Mouse (Mus musculus) midbrain, embryonic 16.5 days (tissue): ENCODE data around the gene Cul4a. TPM values are rescaled to one million over a fixed set of nuclear protein-coding genes. Genes with fewer than 3 reads are reported as not detected.

ENCODE experiments used
- ATAC-seq: fragments of 200-750 bp; cut with Nextera tagmentation; 2 replicates; pipeline ENCODE4 v1.8.0; 2017; ENCODE audit warnings: moderate TSS enrichment
- H3K27ac ChIP-seq: fragments of 300-500 bp; sonication (generic); 2 replicates; pipeline ENCODE4 v1.5.1; 2014; ENCODE audit warnings: mild to moderate bottlenecking, low read length, mixed read lengths
- H3K27me3 ChIP-seq: fragments of 300-500 bp; sonication (generic); 2 replicates; pipeline ENCODE4 v1.6.1; 2014; ENCODE audit warnings: low read depth, low read length, mixed read lengths; ENCODE audit not compliant: control insufficient read depth, insufficient read depth
- H3K36me3 ChIP-seq: fragments of 300-500 bp; sonication (generic); 2 replicates; pipeline ENCODE4 v1.6.1; 2014; ENCODE audit warnings: mild to moderate bottlenecking, low read length, moderate library complexity, mixed read lengths; ENCODE audit not compliant: control insufficient read depth, insufficient read depth
- H3K4me1 ChIP-seq: fragments of 300-500 bp; sonication (generic); 2 replicates; pipeline ENCODE4 v1.6.1; 2014; ENCODE audit warnings: mild to moderate bottlenecking, low read length, mixed read lengths; ENCODE audit not compliant: control insufficient read depth, insufficient read depth
- H3K4me2 ChIP-seq: fragments of 300-500 bp; sonication (generic); 2 replicates; pipeline ENCODE4 v1.6.1; 2014; ENCODE audit warnings: mild to moderate bottlenecking, low read length, mixed read lengths
- H3K4me3 ChIP-seq: fragments of 300-500 bp; sonication (generic); 2 replicates; pipeline ENCODE4 v1.5.1; 2014; ENCODE audit warnings: low read depth, mild to moderate bottlenecking, low read length, moderate library complexity, mixed read lengths
- H3K9ac ChIP-seq: fragments of 300-500 bp; sonication (generic); 2 replicates; pipeline ENCODE4 v1.6.1; 2014; ENCODE audit warnings: low read depth, low read length, mixed read lengths
- H3K9me3 ChIP-seq: fragments of 300-500 bp; sonication (generic); replicated peaks from 2 replicates; pipeline ENCODE4 v1.6.1; 2014; ENCODE audit warnings: mild to moderate bottlenecking, low read length, mixed read lengths; ENCODE audit not compliant: control insufficient read depth, poor library complexity, severe bottlenecking
- WGBS: fragments of 180-500 bp; shearing (Covaris S2); extraction: QIAGEN DNeasy Blood & Tissue Kit; methylation state at CpG from one replicate; pipeline ENCODE4 v1.1.7; 2014; 5-methylcytosine and 5-hydroxymethylcytosine counted together
- polyA plus RNA-seq: library from polyadenylated mRNA; unstranded; fragments of >200 nt; fragmentation: Nextera tagmentation; extraction: Ambion mirVana; gene quantifications from 2 replicates; pipeline ENCODE4 v1.2.1, GENCODE M21; 2015

The Cul4a gene
- polyA plus RNA-seq, 1 experiment from 2014 or later: 72.9 TPM

GRCm38 (mm10) chr8:13180408-13180807 lies 75.0 kb downstream of the Cul4a start:
- no peaks in the 10 kb centered on the region for H3K27me3 ChIP-seq
- ATAC-seq: no peak

GRCm38 (mm10) chr8:13180911-13181690 lies 75.7 kb downstream of the Cul4a start:
- Histone ChIP-seq H3K27ac (no peak overlapping the region), H3K27me3 (no peaks in the 10 kb centered on the region), H3K4me3 (no peak overlapping the region), H3K4me1 (no peaks in the 10 kb centered on the region), H3K9me3 (no peaks in the 10 kb centered on the region), H3K36me3 (peaks cover 8% of the 10 kb centered on the region), H3K9ac (no peak overlapping the region), H3K4me2 (no peak overlapping the region)
- ATAC-seq: no peak
- WGBS: 85% methylated on average over 18 of the region's 18 CpGs

More at GRCm38 (mm10) chr8:13180408-13180807, 75.0 kb downstream of the Cul4a start:
- H3K9ac ChIP-seq: no peak overlapping the region
- H3K4me2 ChIP-seq: no peak overlapping the region
- peaks cover 15% of the 10 kb centered on the region for H3K36me3 ChIP-seq
- H3K4me3 ChIP-seq: no peak overlapping the region
- WGBS: 88% methylated on average over 9 of the region's 9 CpGs
- H3K4me1 ChIP-seq: no peaks in the 10 kb centered on the region
- H3K27ac ChIP-seq: no peak overlapping the region
- H3K9me3 ChIP-seq: no peaks in the 10 kb centered on the region

- ATAC-seq: no peak
- no peak overlapping the region for H3K4me2 ChIP-seq
- no peak overlapping the region for H3K9ac ChIP-seq
- H3K27ac ChIP-seq: no peak overlapping the region
- no peaks in the 10 kb centered on the region for H3K4me1 ChIP-seq
- no peak overlapping the region for H3K4me3 ChIP-seq
- no peaks in the 10 kb centered on the region for H3K9me3 ChIP-seq
- peaks cover 2% of the 10 kb centered on the region; the same call in 1 of the 2 replicates for H3K36me3 ChIP-seq
- WGBS: 52% methylated on average over 2 of the region's 2 CpGs
- no peaks in the 10 kb centered on the region for H3K27me3 ChIP-seq
Observed at GRCm38 (mm10) chr8:13181691-13181976, 76.2 kb downstream of the Cul4a start.

GRCm38 (mm10) chr8:13186819-13187218 lies 81.4 kb downstream of the Cul4a start:
- WGBS: 84% methylated on average over 8 of the region's 8 CpGs
- ATAC-seq: no peak

GRCm38 (mm10) chr8:13187229-13187628 lies 81.8 kb downstream of the Cul4a start:
- no peak for ATAC-seq
- H3K4me1 ChIP-seq: no peaks in the 10 kb centered on the region
- no peak overlapping the region for H3K4me2 ChIP-seq
- no peaks in the 10 kb centered on the region for H3K9me3 ChIP-seq
- WGBS: 83% methylated on average over 9 of the region's 9 CpGs
- 0 out of 2 replicates have a peak, but pooled peaks cover 2% of the 10 kb centered on the region for H3K36me3 ChIP-seq
- no peaks in the 10 kb centered on the region for H3K27me3 ChIP-seq
- H3K9ac ChIP-seq: no peak overlapping the region
- no peak overlapping the region for H3K4me3 ChIP-seq
- no peak overlapping the region for H3K27ac ChIP-seq

More at GRCm38 (mm10) chr8:13186819-13187218, 81.4 kb downstream of the Cul4a start:
- Histone ChIP-seq H3K4me2 (no peak overlapping the region), H3K4me3 (no peak overlapping the region), H3K9ac (no peak overlapping the region), H3K36me3 (0 out of 2 replicates have a peak, but pooled peaks cover 2% of the 10 kb centered on the region), H3K9me3 (no peaks in the 10 kb centered on the region), H3K27me3 (no peaks in the 10 kb centered on the region), H3K4me1 (no peaks in the 10 kb centered on the region), H3K27ac (no peak overlapping the region)

GRCm38 (mm10) chr8:13187638-13188037 lies 82.2 kb downstream of the Cul4a start:
- Histone ChIP-seq H3K27me3 (no peaks in the 10 kb centered on the region), H3K4me1 (no peaks in the 10 kb centered on the region), H3K4me3 (no peak overlapping the region), H3K36me3 (0 out of 2 replicates have a peak, but pooled peaks cover 2% of the 10 kb centered on the region), H3K9ac (no peak overlapping the region), H3K4me2 (no peak overlapping the region), H3K9me3 (no peaks in the 10 kb centered on the region), H3K27ac (no peak overlapping the region)
- 54% methylated on average over 7 of the region's 7 CpGs for WGBS
- ATAC-seq: no peak

GRCm38 (mm10) chr8:13188052-13188555 lies 82.7 kb downstream of the Cul4a start:
- Histone ChIP-seq H3K36me3 (0 out of 2 replicates have a peak, but pooled peaks cover 2% of the 10 kb centered on the region), H3K9me3 (no peaks in the 10 kb centered on the region), H3K9ac (no peak overlapping the region), H3K4me2 (no peak overlapping the region), H3K4me3 (no peak overlapping the region), H3K27me3 (no peaks in the 10 kb centered on the region), H3K4me1 (no peaks in the 10 kb centered on the region), H3K27ac (no peak overlapping the region)
- ATAC-seq: no peak
- WGBS: 83% methylated on average over 13 of the region's 13 CpGs

GRCm38 (mm10) chr8:13188857-13189256 lies 83.4 kb downstream of the Cul4a start:
- Histone ChIP-seq H3K9me3 (no peaks in the 10 kb centered on the region), H3K4me2 (no peak overlapping the region), H3K27ac (no peak overlapping the region), H3K9ac (no peak overlapping the region), H3K4me3 (no peak overlapping the region), H3K27me3 (no peaks in the 10 kb centered on the region), H3K4me1 (no peaks in the 10 kb centered on the region), H3K36me3 (0 out of 2 replicates have a peak, but pooled peaks cover 2% of the 10 kb centered on the region)
- WGBS: 86% methylated on average over 1 of the region's 1 CpGs
- ATAC-seq: no peak

- no peak for ATAC-seq
- no peak overlapping the region for H3K4me3 ChIP-seq
Observed at GRCm38 (mm10) chr8:13190235-13190634, 84.8 kb downstream of the Cul4a start.

More at GRCm38 (mm10) chr8:13190235-13190634, 84.8 kb downstream of the Cul4a start:
- WGBS: 92% methylated on average over 8 of the region's 8 CpGs
- no peak overlapping the region for H3K9ac ChIP-seq
- peaks cover 6% of the 10 kb centered on the region for H3K4me1 ChIP-seq
- no peak overlapping the region for H3K27ac ChIP-seq
- H3K27me3 ChIP-seq: no peaks in the 10 kb centered on the region
- H3K36me3 ChIP-seq: 0 out of 2 replicates have a peak, but pooled peaks cover 1% of the 10 kb centered on the region
- H3K9me3 ChIP-seq: no peaks in the 10 kb centered on the region
- H3K4me2 ChIP-seq: no peak overlapping the region
